Mouse (Mus musculus) erythroblast, adult 5-6 weeks (primary cell): ENCODE data around the gene Actl10. TPM values are rescaled to one million over a fixed set of nuclear protein-coding genes. Genes with fewer than 3 reads are reported as not detected.

Experiments
- ATAC-seq: replicated peaks from 2 replicates; pipeline ENCODE4 v1.8.0; 2016; ENCODE audit warnings: moderate number of reproducible peaks, mild to moderate bottlenecking, moderate TSS enrichment, inconsistent platforms; ENCODE audit not compliant: poor library complexity, low FRiP score, severe bottlenecking
- total RNA-seq, 2 experiments: library from RNA; stranded (forward) in 1 of 2; stranded (reverse) in 1 of 2; fragments of 150-400 nt in 1 of 2; fragments of 200-764, 138-1000 nt in 1 of 2; gene quantifications; 2 replicates each; pipeline versions ENCODE4 v1.2.3 to v1.2.4; 2015 to 2017; ENCODE audit warnings: low replicate concordance in 2 of 2

Actl10 gene
- total RNA-seq, 2 experiments from 2014 or later: not detected

DNA sequence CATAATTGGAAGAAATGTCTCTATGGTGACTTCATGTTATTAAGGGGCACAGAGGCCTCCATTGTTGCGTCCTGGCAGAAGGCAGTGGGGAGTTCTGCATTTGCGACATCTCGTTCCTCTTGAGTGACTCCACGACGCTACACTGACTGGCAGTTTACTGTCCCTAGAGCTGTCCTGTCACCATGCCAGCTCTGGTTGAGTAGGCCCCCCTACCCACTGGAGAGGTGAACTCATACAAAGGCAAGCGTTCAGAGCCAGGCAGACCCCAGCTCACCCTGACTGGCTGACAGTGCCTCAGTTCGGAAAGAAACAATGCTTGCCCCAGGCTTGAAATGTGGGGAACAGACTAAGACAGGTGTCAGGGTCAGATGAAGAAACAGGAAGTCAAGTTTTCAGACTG is 22.7 kb downstream of the Actl10 start:
- ATAC-seq: no peak

- no peak for ATAC-seq
Observed at GRCm38 (mm10) chr2:154576876-154577743, 25.5 kb downstream of the Actl10 start.

DNA sequence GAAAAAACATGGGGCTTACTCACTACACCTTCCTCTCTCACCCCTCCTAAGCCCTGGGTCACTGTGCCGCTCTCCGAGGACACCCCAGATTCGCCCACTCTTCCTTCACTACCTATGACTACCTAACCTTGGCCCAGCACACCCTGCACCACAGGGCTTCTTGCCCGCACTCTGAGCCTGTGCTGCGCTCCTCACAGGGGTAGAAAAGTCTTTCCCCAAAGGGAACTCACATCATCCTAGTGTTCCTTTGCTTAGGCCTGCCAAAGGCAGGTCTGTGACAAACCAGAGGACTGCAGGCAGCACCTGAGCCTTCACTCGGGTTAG is 26.1 kb downstream of the Actl10 start:
- ATAC-seq: no peak

DNA sequence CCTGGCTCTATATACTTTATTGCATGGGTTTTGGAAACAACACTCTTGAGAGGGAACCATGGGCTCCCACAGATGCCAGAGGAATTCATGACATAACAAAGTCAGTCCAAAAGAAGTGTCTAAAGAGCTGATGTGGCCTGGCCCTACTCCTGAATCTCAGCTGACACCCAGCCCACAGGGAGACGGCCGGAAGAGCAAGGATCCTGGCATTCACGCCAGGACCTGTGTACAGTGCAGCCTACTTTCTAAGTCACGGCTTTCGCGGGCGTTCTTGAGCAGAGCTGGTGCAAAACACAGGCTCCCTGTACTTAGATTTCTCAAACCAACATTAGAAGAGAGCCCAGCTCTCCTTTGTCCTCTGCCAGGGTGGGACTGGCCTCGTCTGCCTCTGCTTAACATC is 29.0 kb downstream of the Actl10 start:
- ATAC-seq: no peak

GRCm38 (mm10) chr2:154581421-154581820 is 29.8 kb downstream of the Actl10 start:
- no peak for ATAC-seq

- 0 out of 2 replicates have a peak, but pooled peaks have one; percentile 26 for ATAC-seq
Observed at GRCm38 (mm10) chr2:154583906-154584872, 32.6 kb downstream of the Actl10 start.

DNA sequence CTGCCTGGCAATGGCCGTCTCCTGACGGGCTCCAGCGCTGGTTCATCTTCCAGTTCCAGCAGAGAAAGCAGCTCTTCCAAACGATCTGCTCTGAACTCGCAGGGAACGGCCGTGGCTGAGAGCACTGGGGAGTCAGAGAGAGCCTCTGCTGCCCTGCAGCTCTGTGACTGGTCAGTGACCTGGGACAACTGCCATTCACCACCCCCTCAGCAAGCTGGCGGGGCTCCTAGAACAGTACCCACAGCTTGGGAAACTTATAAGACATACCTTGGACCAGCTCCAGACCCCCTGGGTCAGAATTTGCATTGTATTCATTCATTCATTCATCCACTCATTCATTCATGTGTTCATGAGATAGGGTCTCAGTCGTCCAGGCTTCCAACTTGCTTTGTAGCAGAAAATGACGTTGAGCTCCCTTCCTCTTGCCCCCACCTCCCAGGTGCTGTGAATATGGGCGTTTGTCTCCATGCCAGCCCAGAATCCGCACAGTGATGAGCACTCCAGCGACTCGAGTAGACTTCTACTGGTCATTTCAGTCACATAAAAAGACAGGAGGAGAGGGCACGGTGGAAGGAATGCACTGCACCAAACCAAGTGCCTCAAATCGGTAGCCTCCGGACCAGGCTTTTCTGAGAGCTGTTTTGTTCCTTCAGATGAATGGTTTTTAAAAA is 33.5 kb downstream of the Actl10 start:
- ATAC-seq: no peak

- ATAC-seq: no peak
Observed at GRCm38 (mm10) chr2:154586405-154586804, 34.8 kb downstream of the Actl10 start.

- ATAC-seq: no peak
Observed at GRCm38 (mm10) chr2:154589051-154589450, 37.5 kb downstream of the Actl10 start.

- no peak for ATAC-seq
Observed at GRCm38 (mm10) chr2:154591239-154591638, 39.7 kb downstream of the Actl10 start.

- ATAC-seq: peak; percentile 88
Observed at GRCm38 (mm10) chr2:154593025-154593424, 41.4 kb downstream of the Actl10 start.

DNA sequence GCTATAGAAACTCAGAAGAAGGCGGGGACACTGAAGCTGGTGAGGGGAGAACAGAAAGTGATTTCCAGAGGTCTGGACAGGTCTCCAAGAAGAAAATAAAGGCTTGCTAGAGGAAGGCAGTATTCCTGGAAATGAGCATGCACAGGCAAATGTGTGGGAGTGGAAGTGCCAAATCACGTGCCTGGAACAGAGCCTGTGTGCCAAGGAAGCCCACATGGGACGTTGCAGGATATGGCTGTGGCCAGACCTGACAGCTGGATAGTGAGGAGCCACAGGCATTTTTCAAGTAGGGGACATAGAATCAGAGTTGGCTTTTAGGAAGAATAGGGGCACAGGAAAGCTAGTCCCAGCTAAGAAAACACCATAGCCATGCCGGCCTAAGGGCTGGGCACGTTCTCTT is 44.2 kb downstream of the Actl10 start:
- ATAC-seq: no peak

DNA sequence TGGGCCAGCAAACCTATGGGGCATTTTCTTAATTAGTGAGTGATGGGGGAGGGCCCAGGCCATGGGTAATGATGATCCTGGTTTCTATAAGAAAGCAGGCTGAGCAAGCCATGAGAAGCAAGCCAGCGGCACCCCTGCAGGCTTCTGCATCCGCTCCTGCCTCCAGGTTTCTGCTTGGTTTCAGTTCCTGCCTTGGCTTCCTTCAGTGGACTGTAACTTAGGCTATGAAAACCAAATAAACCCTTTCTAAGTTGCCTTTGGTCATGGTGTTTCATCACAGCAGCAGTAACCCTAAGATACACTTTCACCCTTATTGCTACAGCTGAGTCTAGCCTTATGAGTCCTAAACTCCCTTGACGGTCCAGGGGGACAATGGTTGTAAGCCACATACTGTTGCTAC is 45.8 kb downstream of the Actl10 start:
- no peak for ATAC-seq

GRCm38 (mm10) chr2:154600586-154600985 is 49.0 kb downstream of the Actl10 start:
- ATAC-seq: no peak

GRCm38 (mm10) chr2:154601324-154601723 is 49.7 kb downstream of the Actl10 start:
- ATAC-seq: no peak

Other genes starting within 250 kb of the Actl10 start
- gene Bpifb9b, start 244.5 kb upstream of the Actl10 start, total RNA-seq (2015; ENCODE audit: low replicate concordance): not detected in 2 replicates
- gene Bpifb9b, start 244.5 kb upstream of the Actl10 start, total RNA-seq (2017; ENCODE audit: low replicate concordance): not detected in 2 replicates
- 5.9 and 13.1 TPM in 2 replicates for gene Cdk5rap1, start 178.8 kb upstream of the Actl10 start, total RNA-seq (2015; ENCODE audit: low replicate concordance)
- gene Cdk5rap1, start 178.8 kb upstream of the Actl10 start, total RNA-seq (2017; ENCODE audit: low replicate concordance): 12.7 and 21.5 TPM in 2 replicates
- gene Snta1, start 143.7 kb upstream of the Actl10 start, total RNA-seq (2015; ENCODE audit: low replicate concordance): not detected in 2 replicates
- 0.17 and 0.56 TPM in 2 replicates for gene Snta1, start 143.7 kb upstream of the Actl10 start, total RNA-seq (2017; ENCODE audit: low replicate concordance)
- gene Cbfa2t2, start 115.3 kb upstream of the Actl10 start, total RNA-seq (2015; ENCODE audit: low replicate concordance): 5.6 and 8.5 TPM in 2 replicates
- gene Cbfa2t2, start 115.3 kb upstream of the Actl10 start, total RNA-seq (2017; ENCODE audit: low replicate concordance): 2.9 and 9.5 TPM in 2 replicates
- gene 1700003F12Rik, start 4.7 kb upstream of the Actl10 start, total RNA-seq (2015; ENCODE audit: low replicate concordance): not detected in 2 replicates
- gene 1700003F12Rik, start 4.7 kb upstream of the Actl10 start, total RNA-seq (2017; ENCODE audit: low replicate concordance): not detected in 2 replicates
- gene Necab3, start 7.1 kb downstream of the Actl10 start, total RNA-seq (2015; ENCODE audit: low replicate concordance): 0.63 TPM in 1 of 2 replicates, not detected in the other
- gene Necab3, start 7.1 kb downstream of the Actl10 start, total RNA-seq (2017; ENCODE audit: low replicate concordance): 11.6 TPM in 1 of 2 replicates, not detected in the other
- 6.7 and 11.1 TPM in 2 replicates for gene E2f1, start 18.1 kb downstream of the Actl10 start, total RNA-seq (2015; ENCODE audit: low replicate concordance)
- gene E2f1, start 18.1 kb downstream of the Actl10 start, total RNA-seq (2017; ENCODE audit: low replicate concordance): 5.5 and 7.0 TPM in 2 replicates
- 9.0 and 9.6 TPM in 2 replicates for gene Pxmp4, start 51.9 kb downstream of the Actl10 start, total RNA-seq (2015; ENCODE audit: low replicate concordance)
- 7.5 and 11.2 TPM in 2 replicates for gene Pxmp4, start 51.9 kb downstream of the Actl10 start, total RNA-seq (2017; ENCODE audit: low replicate concordance)
- gene Zfp341, start 61.5 kb downstream of the Actl10 start, total RNA-seq (2015; ENCODE audit: low replicate concordance): 6.9 and 11.0 TPM in 2 replicates
- 6.4 TPM in 2 replicates for gene Zfp341, start 61.5 kb downstream of the Actl10 start, total RNA-seq (2017; ENCODE audit: low replicate concordance)
- gene 4930519P11Rik, start 61.7 kb downstream of the Actl10 start, total RNA-seq (2015; ENCODE audit: low replicate concordance): 6.7 TPM in 1 of 2 replicates, not detected in the other
- gene 4930519P11Rik, start 61.7 kb downstream of the Actl10 start, total RNA-seq (2017; ENCODE audit: low replicate concordance): 1.8 TPM in 1 of 2 replicates, not detected in the other
- 28.0 and 35.7 TPM in 2 replicates for gene Chmp4b, start 99.9 kb downstream of the Actl10 start, total RNA-seq (2015; ENCODE audit: low replicate concordance)
- 47.3 and 59.0 TPM in 2 replicates for gene Chmp4b, start 99.9 kb downstream of the Actl10 start, total RNA-seq (2017; ENCODE audit: low replicate concordance)
- not detected in 2 replicates for gene Gm14214, start 218.3 kb downstream of the Actl10 start, total RNA-seq (2015; ENCODE audit: low replicate concordance)
- gene Gm14214, start 218.3 kb downstream of the Actl10 start, total RNA-seq (2017; ENCODE audit: low replicate concordance): not detected in 2 replicates
- 31.1 and 38.2 TPM in 2 replicates for gene Raly, start 239.3 kb downstream of the Actl10 start, total RNA-seq (2015; ENCODE audit: low replicate concordance)
- 51.7 and 77.5 TPM in 2 replicates for gene Raly, start 239.3 kb downstream of the Actl10 start, total RNA-seq (2017; ENCODE audit: low replicate concordance)
- not detected in 2 replicates for gene a, start 239.6 kb downstream of the Actl10 start, total RNA-seq (2015; ENCODE audit: low replicate concordance)
- gene a, start 239.6 kb downstream of the Actl10 start, total RNA-seq (2017; ENCODE audit: low replicate concordance): not detected in 2 replicates